Mouse (Mus musculus) cerebellum, adult 11-12 months (tissue): Measurements from ENCODE around the gene Ptgr2.
A peak's percentile ranks its signal among the peaks of the same experiment; 100 is the strongest.
"Not testable (repeated sequence)": the region's sequence is repeated elsewhere in the genome, so short reads cannot be mapped to it uniquely, and the experiment has no call there.

Experiments used
- DNase-seq: peaks from one replicate; pipeline ENCODE4 v3.0.0; 2022

Gene Ptgr2

GRCm38 (mm10) chr12:84311306-84311705 lies 26.3 kb downstream of the Ptgr2 start:
- DNase-seq: no peak

GRCm38 (mm10) chr12:84316006-84316405 lies 31.0 kb downstream of the Ptgr2 start:
- DNase-seq: no peak

- DNase-seq: peak; percentile 85
Observed at GRCm38 (mm10) chr12:84316721-84317621, 31.9 kb downstream of the Ptgr2 start, which contains the start of gene Zfp410. Zfp410 (plus strand) TSS chr12:84316852.

GRCm38 (mm10) chr12:84327111-84327512 lies 42.1 kb downstream of the Ptgr2 start:
- DNase-seq: no peak

GRCm38 (mm10) chr12:84336963-84337625 lies 52.1 kb downstream of the Ptgr2 start:
- no peak for DNase-seq

- DNase-seq: no peak
Observed at GRCm38 (mm10) chr12:84347192-84347591, 62.2 kb downstream of the Ptgr2 start.

- not testable (repeated sequence) for DNase-seq
Observed at GRCm38 (mm10) chr12:84358699-84359098, 73.7 kb downstream of the Ptgr2 start.

- peak; percentile 96 for DNase-seq
Observed at GRCm38 (mm10) chr12:84361555-84362489, 76.8 kb downstream of the Ptgr2 start, which contains the start of the genes Coq6 and Fam161b. Coq6 (plus strand) TSS chr12:84361657. Fam161b (minus strand) TSS chr12:84361833.

- no peak for DNase-seq
Observed at GRCm38 (mm10) chr12:84362872-84363271, 77.8 kb downstream of the Ptgr2 start.

- DNase-seq: no peak
Observed at GRCm38 (mm10) chr12:84364291-84364690, 79.3 kb downstream of the Ptgr2 start.

- no peak for DNase-seq
Observed at GRCm38 (mm10) chr12:84365137-84365536, 80.1 kb downstream of the Ptgr2 start.
